Mouse (Mus musculus): ENCODE measurements around the gene Dhrs11.

The Dhrs11 gene

DNA sequence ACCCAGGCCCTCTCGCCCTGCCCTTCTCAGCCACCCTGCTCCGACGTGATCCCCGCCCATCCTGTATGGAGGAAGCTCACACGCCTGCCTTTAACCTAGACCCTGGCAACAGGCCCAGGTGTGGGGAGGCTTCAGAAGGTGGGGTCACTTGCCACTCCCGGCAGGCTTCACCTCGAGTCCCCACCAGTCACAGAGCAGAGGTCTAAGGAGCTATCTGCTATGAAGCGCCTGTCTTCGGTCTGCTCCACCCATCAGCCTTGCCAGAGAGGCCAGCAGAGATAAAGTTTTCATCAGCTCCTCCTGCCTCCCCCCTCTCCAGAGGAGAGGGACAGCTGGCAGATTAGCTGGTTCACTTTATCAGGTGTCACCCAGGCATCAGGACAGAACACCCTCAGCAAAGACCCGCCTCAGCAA lies 5.3 kb downstream of the Dhrs11 start:
- DNase-seq (ENCODE audit: low read depth) = no peak

DNA sequence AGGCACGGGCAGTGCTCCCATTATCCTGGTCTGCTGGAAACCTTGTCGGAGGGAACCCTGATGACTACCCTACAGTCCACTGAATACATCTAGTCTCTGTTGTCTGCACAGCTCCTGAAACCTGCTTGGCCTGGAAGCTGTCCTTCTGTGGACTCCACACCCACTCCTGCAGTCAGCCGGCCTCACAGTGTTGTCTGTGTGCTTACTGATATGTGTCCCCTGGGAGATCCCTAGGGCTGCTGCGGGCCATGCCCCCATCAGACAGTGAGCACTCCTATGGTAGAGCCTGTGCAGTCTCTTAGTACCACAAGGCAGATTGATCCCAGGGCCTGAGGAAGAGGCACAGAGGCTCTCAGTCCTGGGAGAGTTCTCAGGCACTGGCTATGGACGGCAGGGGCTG lies 6.3 kb downstream of the Dhrs11 start:
- no peak for DNase-seq (ENCODE audit: low read depth)

DNA sequence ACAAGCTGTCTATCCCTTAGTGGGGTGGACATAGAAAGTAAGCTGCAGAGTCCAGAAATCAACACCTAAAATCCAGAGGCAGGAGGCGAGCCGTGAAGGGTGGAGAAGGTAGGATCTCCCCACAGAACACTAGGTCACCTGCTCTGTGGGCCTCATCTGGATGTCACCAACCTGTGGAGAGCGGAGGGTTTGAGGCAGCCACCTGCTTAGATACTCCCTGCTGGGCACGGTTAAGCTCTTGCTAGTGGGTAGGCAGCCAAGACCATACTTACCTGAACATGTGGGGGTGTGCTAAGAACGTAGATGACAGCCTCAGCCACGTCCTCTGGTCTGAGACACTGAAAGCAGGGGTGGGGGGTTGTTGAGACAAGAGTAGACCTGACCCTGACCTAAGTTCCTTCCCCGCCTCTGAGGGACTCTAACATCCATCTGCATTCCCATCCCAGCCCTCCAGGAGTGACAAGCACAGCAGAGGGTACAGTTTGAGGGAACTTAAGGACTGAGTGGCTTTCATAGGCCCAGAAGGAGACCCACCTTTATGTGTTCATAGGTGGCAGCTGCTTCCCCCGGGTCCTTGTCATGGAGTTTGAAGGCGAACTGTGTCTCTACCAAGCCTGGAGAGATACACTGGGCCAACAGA lies 7.5 kb downstream of the Dhrs11 start:
- no peak for DNase-seq (ENCODE audit: low read depth)

DNA sequence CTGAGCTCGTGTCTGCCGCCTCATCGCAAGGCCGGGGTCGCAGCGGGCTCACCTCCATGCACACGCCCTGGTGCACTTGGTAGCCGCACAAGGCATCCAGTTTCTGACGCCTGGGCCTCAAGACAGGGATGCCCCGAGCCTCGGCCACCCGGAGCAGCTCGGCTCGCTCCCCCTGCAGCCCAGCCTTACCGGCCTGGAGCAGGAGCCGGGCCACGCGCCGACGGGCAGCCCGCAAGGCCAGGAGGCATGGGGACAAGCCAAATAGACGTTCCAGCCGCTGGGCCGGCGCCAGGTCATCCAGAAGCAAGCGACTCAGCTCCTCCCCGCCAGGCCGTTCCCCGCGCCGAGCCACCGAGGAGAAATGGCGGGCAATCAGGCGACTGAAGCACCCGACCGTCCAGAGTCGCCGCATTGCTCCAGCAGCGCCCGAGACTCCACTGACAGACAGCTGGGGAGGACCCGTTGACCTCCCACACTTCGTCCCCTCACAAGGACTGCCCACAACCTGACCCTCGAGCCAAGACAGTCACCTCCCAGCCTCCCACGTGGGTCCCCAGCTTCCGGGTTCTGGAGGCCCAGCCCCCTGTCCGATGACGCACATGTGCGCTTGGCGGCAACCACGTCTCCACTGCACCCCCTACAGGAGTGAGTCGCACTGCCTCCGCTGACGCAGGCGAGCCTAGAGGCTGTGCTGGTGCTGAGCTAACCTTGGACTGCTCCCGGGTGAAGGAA lies 9.7 kb downstream of the Dhrs11 start, which contains the start of gene Mrm1:
Gene Mrm1 (minus strand): TSS at position 555 of the 732 bp plus-strand sequence.
- peak; percentile 92 for DNase-seq (ENCODE audit: low read depth)

DNA sequence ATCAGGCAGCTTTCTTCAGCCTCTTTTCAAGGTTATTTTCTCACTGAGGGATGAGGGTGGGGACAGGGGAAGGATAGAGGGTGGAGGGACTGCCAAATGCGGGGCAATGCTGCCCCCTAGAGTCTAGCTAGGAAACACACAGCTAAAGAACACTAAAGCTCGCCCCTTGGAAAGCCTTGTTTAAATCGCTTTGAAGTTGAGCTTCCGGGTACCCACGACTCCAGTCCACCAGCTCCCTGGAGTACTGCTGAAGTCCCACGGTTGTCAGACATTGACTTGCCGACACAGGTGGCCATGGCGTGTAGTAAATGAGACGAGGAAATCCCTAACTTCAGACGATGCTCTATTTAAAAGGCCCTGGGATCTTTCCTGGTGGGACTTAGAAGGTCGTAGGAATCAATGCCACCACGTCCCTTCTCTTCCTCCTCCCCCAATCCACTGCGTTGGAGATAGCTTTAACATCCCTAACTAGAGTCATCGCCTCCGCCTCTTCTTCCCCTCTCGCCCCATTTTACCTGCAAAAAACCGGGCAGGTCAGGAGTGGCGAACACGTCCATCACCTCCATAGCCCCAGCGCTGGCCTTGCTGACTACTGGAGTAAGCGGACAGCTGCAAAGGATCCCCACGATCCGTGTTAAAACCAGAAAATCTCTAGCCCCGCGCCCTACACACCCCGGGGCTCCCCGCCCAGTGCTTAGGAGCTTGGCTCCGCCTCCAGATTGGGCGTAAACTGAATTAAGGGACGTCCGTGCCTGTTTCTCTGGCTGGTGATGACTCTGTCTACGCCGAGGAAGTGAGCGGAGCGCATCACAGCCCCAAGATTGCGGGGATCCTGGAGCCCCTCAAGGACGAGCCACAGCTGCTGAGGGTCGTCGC lies 10.5 kb downstream of the Dhrs11 start:
- DNase-seq (ENCODE audit: low read depth) = peak; percentile 88

DNA sequence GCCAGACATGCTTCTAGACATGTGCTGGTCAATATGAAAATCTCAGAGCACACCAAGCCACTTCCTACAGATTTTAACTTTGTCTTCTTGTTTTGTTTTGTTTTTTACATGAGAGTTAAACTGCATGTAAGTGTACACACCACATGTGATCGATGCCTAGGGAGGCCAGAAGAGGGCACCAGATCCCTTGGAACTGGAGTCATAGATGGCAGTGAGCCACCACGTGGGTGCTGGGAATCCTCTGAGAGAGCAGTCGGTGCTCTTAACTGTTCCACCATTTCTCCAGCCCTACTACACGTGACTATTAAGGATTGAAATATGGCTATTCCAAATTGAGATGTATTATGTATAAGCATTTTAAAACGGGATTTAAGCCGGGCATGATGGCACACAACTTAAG lies 11.4 kb downstream of the Dhrs11 start:
- no peak for DNase-seq (ENCODE audit: low read depth)

DNA sequence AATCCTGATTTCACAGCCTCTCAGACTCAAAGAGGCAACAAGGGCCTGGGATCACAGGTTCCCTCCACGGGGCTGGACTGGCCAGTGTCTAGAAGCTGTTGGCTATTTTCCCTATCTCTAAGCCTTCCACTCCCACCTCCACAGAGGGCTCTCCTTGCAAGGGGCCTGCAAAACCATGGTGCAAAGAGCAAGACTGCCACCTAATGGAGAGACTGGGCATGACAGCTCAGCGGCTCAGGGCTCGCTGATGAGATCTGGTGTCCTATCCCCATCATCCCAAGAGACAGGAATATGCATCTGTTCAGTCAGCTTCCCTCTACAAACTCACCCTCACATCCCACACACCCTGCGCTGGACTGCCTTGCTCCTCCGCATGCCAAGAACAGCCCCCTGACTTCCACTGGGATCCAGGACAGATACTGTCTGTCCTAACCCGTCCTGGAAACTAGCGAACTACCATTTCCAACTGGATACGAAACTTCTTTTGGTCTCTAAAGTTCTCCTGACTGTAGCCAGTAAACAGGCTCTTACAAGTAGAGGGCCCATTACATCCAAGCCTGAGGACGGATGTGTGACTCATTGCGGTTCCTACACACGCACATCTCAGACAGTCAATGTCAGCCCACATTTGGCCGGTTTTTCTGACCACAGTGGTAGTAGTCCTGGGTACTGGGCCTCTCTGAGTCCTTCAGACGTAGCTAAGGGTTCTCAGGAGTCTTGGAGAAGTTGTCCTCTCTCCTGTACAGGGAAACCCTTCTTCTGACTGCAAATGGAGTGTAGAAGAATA lies 14.9 kb downstream of the Dhrs11 start:
- peak; percentile 60 for DNase-seq (ENCODE audit: low read depth)

DNA sequence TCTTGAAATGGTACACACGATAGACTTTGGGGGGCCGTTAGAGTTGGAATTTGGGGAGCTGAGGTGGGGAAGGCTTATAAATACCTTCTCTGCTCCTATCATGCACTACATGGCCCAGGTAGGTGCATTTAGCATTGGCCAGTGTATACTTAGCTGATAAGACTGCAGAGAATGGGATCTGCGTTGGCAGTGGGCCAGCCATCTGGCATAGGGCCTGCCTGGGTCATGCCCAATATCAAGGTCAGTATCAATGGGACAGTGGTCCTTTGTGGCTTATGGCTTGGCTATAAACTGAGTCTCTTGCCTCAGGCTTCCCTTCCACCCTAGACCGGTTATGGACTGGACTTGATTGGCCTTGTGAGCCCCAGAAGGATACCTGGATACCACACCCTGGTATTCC lies 24.4 kb downstream of the Dhrs11 start:
- DNase-seq (ENCODE audit: low read depth) = no peak

DNA sequence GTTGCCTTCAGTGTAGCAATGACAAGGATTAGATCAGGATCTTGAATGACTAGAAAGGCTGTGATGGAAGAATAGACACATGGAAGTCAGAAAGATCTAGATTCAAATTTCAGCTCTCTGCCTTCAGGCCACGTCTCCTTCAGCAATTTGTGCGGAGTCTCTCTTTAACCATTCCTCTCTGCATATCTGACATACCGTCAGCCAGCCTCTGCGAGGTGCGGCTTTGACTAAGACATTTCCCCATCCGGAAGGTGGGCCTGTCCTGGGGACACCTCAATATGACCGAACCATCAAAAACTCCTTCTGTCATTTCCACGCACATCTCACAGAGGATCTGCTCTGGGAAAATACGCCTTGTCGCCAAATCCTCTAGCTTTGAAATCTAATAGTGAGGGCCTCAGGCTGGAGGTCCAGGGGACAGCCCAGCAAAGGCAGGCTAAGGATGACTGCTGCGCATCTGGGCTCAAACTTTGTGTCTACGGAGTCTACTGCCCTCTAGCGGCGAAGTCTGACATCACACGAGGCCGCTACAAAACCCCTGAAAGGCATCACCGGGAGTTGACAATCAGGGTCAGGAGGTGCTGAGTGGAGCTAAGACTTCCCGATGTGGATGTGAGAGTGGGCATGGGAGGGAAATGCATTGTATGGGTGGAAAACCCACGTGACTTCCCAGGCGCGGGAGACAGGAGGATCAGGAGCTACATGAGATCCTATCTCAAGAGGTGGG lies 31.0 kb downstream of the Dhrs11 start:
- DNase-seq (ENCODE audit: low read depth) = peak; percentile 70

DNA sequence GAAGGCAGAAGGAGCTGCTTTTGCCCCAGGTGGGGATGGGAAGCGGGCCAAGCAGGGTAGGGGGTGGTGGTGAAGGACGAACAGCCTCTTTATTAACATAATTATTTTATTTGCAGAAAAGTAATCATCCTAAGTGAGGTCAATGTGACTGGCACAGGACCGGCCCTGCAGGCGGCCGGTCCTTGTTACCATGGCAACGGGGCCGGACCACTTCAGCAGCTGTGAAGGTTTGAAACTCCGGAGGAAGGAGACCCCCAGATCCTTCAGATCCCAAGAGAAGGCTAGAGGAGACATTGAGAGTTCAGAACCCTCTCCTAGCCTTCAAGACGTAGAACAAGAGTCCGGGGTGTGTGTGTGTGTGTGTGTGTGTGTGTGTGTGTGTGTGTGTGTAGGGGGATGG lies 31.8 kb downstream of the Dhrs11 start:
- DNase-seq (ENCODE audit: low read depth) = no peak

DNA sequence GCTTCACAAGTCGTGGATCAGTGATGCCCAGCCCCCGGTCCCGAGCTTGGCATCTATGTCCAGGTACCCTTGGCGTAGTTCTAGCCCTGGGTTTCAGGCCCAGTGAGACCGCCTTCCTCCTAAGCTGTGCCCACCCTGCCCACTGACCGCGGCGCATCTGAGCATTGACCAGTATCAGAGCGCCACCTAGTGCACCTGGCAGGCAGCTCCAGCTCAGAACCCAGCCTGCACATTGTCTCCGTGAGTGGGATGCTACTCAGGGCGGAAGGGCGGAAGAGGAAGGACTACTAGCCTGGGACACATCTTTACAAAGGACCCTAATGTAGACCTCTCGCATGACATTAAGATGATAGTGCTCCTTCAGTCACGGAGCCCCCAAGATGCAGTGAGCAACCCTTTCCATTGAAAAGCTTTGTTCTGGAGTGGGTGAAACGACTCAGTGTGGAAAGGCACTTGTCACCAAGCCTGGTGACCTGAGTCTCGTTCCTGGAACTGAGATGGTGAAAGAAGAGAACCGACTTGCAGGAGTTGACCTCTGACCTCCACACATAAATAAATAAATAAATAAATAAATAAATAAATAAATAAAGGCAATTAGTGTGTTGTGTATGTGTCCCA lies 34.2 kb downstream of the Dhrs11 start:
- peak; percentile 50 for DNase-seq (ENCODE audit: low read depth)

DNA sequence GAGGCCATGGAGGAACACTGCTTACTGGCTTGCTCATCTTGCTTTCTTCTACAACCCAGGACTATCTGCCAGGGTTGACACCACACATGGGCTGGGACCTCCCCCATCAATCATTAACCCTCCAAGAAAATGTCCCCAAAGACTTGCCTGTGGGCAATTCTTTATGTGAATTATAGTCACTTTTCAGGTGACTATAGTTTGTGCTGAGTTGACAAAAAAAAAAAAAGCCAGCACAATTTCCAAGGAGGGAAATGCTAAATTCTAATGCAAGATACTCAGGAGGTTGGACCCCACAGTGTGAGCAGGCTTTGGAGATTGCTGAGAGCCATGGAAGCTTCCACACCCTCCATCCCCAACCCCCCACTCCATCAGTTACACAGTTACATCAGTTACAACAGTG lies 35.2 kb downstream of the Dhrs11 start:
- DNase-seq (ENCODE audit: low read depth) = no peak

DNA sequence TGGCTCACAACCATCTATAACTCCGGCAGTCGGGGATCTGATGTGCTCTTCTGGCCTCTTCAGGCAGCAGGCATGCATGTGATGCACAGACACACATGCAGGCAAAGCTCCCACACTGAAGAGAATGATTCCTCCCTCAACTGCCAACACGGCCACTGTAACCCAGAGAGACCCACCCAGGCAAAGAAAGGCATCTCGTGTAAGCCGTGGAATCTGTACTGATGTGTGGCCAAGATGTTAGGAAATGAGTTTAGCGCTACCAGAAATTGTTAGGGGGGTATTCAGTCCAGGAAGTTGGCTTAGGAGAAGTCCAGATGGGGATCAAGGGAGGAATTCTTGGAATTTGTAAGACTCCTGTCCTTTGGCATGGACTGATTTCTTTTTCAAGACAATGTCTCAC lies 38.4 kb downstream of the Dhrs11 start:
- no peak for DNase-seq (ENCODE audit: low read depth)

DNA sequence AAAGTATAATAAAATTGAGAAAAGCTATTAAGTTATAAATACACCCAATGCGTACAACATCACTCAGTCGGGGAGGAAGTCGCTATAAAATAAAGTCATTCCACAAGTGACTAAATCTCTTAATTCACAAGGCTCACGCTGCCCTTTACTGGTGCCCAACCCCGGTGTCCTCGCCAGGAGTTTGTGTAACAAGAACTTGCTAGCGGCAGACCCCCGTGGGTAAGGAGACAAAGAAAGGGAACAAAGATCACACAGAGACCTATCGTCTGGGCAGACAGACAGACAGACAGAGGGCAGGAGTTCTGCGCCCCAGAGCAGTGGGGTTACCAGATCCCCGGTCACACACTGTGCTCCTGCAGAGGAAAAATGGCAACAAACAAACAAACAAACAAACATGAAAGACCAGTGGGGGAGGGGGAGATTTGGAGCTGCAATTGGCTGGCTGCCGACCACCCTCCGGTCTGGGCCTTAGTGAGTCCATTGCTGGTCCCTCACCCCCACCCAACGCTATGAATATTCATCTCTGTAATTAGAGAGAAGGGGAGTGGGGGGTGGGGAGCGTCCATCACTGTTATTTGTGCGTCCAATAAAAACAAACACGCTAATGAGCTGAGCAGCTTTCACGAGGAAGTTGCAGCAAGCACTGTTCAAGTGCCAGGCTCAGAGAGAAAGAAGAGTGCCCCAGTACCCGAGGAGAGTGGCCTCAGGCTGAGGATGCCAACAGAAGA lies 48.5 kb downstream of the Dhrs11 start:
- DNase-seq (ENCODE audit: low read depth) = no peak

DNA sequence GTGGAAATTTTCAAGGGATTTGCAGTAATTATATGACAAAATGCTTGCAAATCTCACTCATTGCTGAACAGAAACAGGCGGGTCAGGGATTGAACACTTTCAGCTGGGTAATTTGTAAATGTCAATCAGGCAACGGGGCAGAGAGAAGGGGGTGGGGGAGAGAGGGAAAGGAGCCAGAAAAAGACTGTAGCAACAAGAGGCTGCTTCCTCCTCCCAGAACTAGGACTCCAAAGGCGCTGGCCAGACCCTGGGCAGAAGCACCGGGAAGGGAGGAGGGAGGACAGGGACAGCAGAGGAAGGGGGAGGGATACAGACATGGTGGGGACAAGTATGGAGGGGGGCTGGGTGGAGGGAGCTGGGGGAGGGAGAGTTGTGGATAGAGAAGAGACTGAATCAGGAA lies 53.2 kb downstream of the Dhrs11 start:
- no peak for DNase-seq (ENCODE audit: low read depth)

DNA sequence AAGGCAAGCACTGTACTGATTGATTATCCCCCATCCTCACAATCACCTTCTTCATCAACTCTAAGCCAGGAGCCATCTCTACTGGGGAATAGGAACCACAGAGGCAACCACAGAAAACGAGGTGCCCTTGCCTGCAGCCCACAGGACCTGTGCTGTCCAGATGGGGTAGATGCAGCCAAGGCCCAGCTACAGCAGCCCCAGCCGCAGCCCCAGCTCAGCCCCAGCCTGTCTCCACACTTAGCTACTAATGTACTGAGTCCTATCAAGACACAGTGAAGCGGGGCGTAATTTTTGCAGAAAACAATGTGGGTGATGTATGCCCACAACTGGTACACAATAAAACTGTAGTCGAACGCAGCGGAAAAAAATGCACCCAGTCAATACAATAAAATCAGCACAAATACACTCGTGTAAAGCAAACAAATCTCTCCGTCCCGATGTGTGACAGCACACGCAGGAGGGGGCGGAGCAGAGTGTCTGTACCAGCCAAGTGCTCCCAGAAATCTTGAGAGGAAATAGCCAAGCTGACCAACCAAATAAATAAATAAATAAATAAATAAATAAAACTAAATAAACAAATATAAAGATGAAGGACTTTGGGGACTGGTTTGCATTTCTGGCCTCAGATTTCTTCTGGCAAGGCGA lies 53.8 kb downstream of the Dhrs11 start:
- DNase-seq (ENCODE audit: low read depth) = no peak

Data from c-Kit-positive CD71-negative TER-119-negative erythroid progenitor cells, embryonic 14.5 days (primary cell).